Mouse (Mus musculus) neural tube, embryonic 15.5 days (tissue): ENCODE measurements at regions not wholly inside any gene's neighbourhood (a gene's known extent, or its start where the extent isn't known, plus 50 kb on each side); places are given as distances from the start of the nearest gene placed in this dataset.

Experiments used
- ATAC-seq: fragments of 200-750 bp; cut with Nextera tagmentation; 2 replicates; pipeline ENCODE4 v1.8.0; 2017; ENCODE audit warnings: mild to moderate bottlenecking, moderate TSS enrichment, moderate library complexity; ENCODE audit not compliant: low FRiP score
- H3K27ac ChIP-seq: fragments of 300-500 bp; sonication (generic); replicated peaks from 2 replicates; pipeline ENCODE4 v1.5.1; 2015; ENCODE audit warnings: mild to moderate bottlenecking, inconsistent platforms
- H3K27me3 ChIP-seq: fragments of 300-500 bp; sonication (generic); replicated peaks from 2 replicates; pipeline ENCODE4 v1.6.1; 2015; ENCODE audit warnings: inconsistent platforms
- H3K36me3 ChIP-seq: fragments of 300-500 bp; sonication (generic); 2 replicates; pipeline ENCODE4 v1.6.1; 2015; ENCODE audit warnings: inconsistent platforms
- H3K4me1 ChIP-seq: fragments of 300-500 bp; sonication (generic); 2 replicates; pipeline ENCODE4 v1.6.1; 2015; ENCODE audit warnings: inconsistent platforms
- H3K4me2 ChIP-seq: fragments of 300-500 bp; sonication (generic); 2 replicates; pipeline ENCODE4 v1.6.1; 2015; ENCODE audit warnings: inconsistent platforms, mild to moderate bottlenecking, moderate library complexity
- H3K4me3 ChIP-seq: fragments of 300-500 bp; sonication (generic); replicated peaks from 2 replicates; pipeline ENCODE4 v1.5.1; 2015; ENCODE audit warnings: mild to moderate bottlenecking, inconsistent platforms
- H3K9ac ChIP-seq: fragments of 300-500 bp; sonication (generic); replicated peaks from 2 replicates; pipeline ENCODE4 v1.6.1; 2015; ENCODE audit warnings: mild to moderate bottlenecking, inconsistent platforms
- H3K9me3 ChIP-seq: fragments of 300-500 bp; sonication (generic); replicated peaks from 2 replicates; pipeline ENCODE4 v1.6.1; 2016; ENCODE audit warnings: inconsistent platforms
- WGBS: fragments of 180-500 bp; shearing (Covaris S2); methylation state at CpG from one replicate; pipeline ENCODE4 v1.1.7; 2015; ENCODE audit warnings: mixed read lengths; 5-methylcytosine and 5-hydroxymethylcytosine counted together

- Histone ChIP-seq H3K36me3 (no peaks in the 10 kb centered on the region), H3K4me1 (no peaks in the 10 kb centered on the region), H3K27ac (no peak overlapping the region), H3K27me3 (no peaks in the 10 kb centered on the region; the same call in 1 of the 2 replicates), H3K4me3 (no peak overlapping the region), H3K9ac (no peak overlapping the region), H3K9me3 (no peaks in the 10 kb centered on the region), H3K4me2 (no peak overlapping the region)
- ATAC-seq = no peak
- 75% methylated on average over 10 of the region's 10 CpGs for WGBS
Observed at GRCm38 (mm10) chr13:53730259-53730902, 257.5 kb upstream of the Msx2 start.

GRCm38 (mm10) chr13:53729848-53730247 is 257.0 kb upstream of the Msx2 start:
- WGBS = 95% methylated on average over 7 of the region's 7 CpGs
- H3K9ac ChIP-seq = no peak overlapping the region
- ATAC-seq = no peak

DNA sequence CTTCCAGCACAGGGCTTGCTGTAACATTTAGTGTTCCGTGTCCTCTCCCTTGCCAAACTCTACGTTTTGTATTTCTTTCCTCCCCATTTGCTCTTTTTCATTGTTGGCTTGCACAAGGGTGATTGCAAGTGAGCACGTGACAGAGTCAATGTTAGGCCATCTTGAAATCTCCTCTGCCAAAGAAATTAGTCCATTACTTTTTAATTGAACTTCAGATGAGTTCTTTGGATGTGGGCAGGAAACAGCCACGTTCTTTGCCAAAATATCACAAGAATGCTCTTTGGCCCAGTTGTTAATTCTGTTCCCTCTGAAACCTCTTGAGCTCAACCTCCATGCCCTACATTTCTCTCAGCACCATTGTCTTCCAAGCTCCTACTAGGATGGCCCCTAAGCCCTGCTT is 253.2 kb upstream of the Msx2 start:
- no peak overlapping the region for H3K27ac ChIP-seq
- 84% methylated on average over 4 of the region's 4 CpGs for WGBS
- H3K9ac ChIP-seq = no peak overlapping the region

More at GRCm38 (mm10) chr13:53729848-53730247, 257.0 kb upstream of the Msx2 start:
- H3K9me3 ChIP-seq = no peaks in the 10 kb centered on the region
- H3K27me3 ChIP-seq = no peaks in the 10 kb centered on the region; the same call in 1 of the 2 replicates
- no peaks in the 10 kb centered on the region for H3K4me1 ChIP-seq
- H3K36me3 ChIP-seq = no peaks in the 10 kb centered on the region
- no peak overlapping the region for H3K4me2 ChIP-seq
- H3K27ac ChIP-seq = no peak overlapping the region
- H3K4me3 ChIP-seq = no peak overlapping the region

GRCm38 (mm10) chr13:53722881-53723280 is 250.0 kb upstream of the Msx2 start:
- Histone ChIP-seq H3K4me3 (no peak overlapping the region), H3K9me3 (no peaks in the 10 kb centered on the region)
- 45% methylated on average over 6 of the region's 6 CpGs for WGBS

More for the DNA sequence above, 253.2 kb upstream of the Msx2 start:
- Histone ChIP-seq H3K27me3 (no peaks in the 10 kb centered on the region), H3K4me2 (no peak overlapping the region), H3K4me1 (no peaks in the 10 kb centered on the region), H3K36me3 (no peaks in the 10 kb centered on the region), H3K4me3 (no peak overlapping the region), H3K9me3 (no peaks in the 10 kb centered on the region)
- no peak for ATAC-seq

DNA sequence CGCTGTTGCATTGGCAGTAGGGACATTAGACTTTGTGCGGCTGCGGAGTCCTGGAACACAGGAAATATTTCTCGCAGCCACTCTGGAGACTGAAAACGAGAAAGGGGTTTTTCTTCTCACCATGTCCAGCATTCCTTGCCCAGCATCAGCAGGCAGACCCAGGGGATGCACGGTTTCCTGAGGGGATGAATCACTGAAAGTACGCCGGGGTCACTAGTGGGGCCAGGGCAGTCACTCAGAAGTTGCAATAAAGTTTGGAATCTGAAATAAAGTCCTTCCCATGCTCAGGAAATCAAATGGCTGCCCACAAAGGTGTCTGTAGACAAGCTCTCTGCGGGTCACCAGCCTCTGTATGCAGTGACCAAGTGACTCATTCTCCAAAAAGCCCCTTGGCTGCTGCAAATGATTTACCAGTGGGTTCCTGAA is 248.2 kb upstream of the Msx2 start:
- Histone ChIP-seq H3K9me3 (no peaks in the 10 kb centered on the region), H3K27ac (no peak overlapping the region), H3K4me2 (no peak overlapping the region), H3K27me3 (no peaks in the 10 kb centered on the region), H3K9ac (no peak overlapping the region), H3K4me1 (no peaks in the 10 kb centered on the region), H3K36me3 (no peaks in the 10 kb centered on the region), H3K4me3 (no peak overlapping the region)
- WGBS = 67% methylated on average over 9 of the region's 9 CpGs
- no peak for ATAC-seq

More at GRCm38 (mm10) chr13:53722881-53723280, 250.0 kb upstream of the Msx2 start:
- H3K27me3 ChIP-seq = no peaks in the 10 kb centered on the region
- H3K4me2 ChIP-seq = no peak overlapping the region
- H3K27ac ChIP-seq = no peak overlapping the region
- no peaks in the 10 kb centered on the region for H3K4me1 ChIP-seq
- ATAC-seq = no peak
- H3K9ac ChIP-seq = no peak overlapping the region
- no peaks in the 10 kb centered on the region for H3K36me3 ChIP-seq

DNA sequence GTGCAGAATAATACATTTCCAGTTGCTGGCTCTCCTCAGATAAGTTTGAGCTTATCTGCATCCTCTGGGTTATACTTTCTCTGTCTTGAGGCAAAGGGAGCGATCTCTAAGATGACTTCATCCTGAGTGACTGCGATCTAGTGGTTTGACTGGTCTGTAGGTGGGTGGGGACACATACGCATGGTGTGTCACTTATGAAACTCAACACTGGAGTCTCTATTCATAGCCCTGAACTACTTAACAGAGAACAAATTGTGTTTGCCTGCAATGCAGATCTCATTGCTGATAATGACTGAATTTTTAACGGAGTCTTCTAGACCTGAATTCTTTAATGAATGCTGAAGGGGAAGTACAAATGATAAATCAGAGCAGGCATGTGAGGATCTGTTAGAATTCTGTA is 244.7 kb upstream of the Msx2 start:
- no peaks in the 10 kb centered on the region for H3K36me3 ChIP-seq
- H3K4me2 ChIP-seq = no peak overlapping the region
- no peak for ATAC-seq
- H3K4me3 ChIP-seq = no peak overlapping the region
- no peaks in the 10 kb centered on the region for H3K9me3 ChIP-seq
- WGBS = 90% methylated on average over 4 of the region's 4 CpGs
- no peaks in the 10 kb centered on the region for H3K4me1 ChIP-seq
- no peak overlapping the region for H3K27ac ChIP-seq
- no peaks in the 10 kb centered on the region for H3K27me3 ChIP-seq
- H3K9ac ChIP-seq = no peak overlapping the region

DNA sequence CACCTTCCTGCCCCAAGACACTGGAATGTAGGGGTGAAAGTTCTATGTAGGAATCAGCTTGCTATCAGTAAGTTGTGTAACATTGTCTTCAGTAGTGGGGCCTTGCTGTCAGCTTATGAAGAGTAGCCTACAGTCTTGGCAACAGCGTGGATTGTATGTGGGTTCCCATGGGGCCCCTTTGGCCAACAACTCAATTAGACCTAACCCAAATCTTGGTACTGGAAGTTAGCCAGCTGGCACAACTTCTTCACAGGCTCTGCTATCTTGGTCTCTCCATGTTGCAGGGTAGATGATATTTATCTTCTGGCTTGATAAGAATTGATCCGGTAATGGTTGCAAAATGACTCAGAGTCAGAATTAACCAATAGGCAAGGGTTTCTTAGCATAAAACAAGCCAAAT is 244.2 kb upstream of the Msx2 start:
- Histone ChIP-seq H3K4me2 (no peak overlapping the region), H3K27ac (no peak overlapping the region), H3K36me3 (no peaks in the 10 kb centered on the region), H3K4me1 (no peaks in the 10 kb centered on the region), H3K27me3 (no peaks in the 10 kb centered on the region), H3K9ac (no peak overlapping the region), H3K4me3 (no peak overlapping the region), H3K9me3 (no peaks in the 10 kb centered on the region)
- 77% methylated on average over 2 of the region's 2 CpGs for WGBS
- ATAC-seq = no peak

DNA sequence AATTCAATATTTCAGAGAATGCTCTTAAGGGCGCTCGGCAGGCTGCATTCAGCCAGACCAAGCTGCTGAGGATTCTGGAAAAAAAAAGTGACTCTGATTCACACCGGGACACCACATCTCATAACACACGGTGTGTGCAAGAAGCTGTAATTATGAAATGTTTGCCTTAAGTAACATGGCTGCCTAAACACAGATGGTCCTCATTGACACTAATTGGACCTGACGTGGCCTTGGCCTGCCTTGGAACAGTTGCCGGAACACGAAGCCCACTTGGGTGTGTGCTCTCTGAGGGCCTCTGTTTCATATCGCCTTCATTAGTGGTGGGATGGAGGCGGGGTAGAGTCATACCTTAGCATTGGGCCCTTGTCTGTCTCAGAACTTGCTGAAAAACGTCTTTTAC is 236.2 kb upstream of the Msx2 start:
- no peak overlapping the region for H3K9ac ChIP-seq
- no peak overlapping the region for H3K4me2 ChIP-seq
- no peak for ATAC-seq
- no peaks in the 10 kb centered on the region for H3K4me1 ChIP-seq
- H3K9me3 ChIP-seq = no peaks in the 10 kb centered on the region
- no peak overlapping the region for H3K4me3 ChIP-seq
- H3K27ac ChIP-seq = no peak overlapping the region
- H3K27me3 ChIP-seq = no peaks in the 10 kb centered on the region
- no peaks in the 10 kb centered on the region for H3K36me3 ChIP-seq
- WGBS = 86% methylated on average over 10 of the region's 10 CpGs

DNA sequence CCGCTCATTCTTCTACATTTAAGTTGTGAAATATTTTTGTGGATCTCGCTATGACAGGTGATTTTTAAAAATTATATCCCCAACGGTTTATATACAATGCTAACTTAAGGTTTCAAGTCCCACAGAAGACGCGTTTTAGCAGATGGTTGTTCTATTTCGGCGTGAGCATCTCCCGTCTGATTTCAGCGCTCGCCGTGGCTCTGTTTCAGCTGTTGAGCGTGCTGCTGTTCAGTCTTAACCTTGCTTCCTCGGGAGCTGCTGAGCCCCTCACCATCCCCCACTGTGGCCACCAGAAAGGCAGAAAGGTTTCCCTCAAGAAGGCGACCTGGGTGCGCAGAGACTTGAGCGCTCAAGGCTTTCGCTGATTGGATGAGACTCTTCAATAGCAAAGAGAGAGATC is 234.7 kb upstream of the Msx2 start:
- 88% methylated on average over 17 of the region's 17 CpGs for WGBS
- H3K4me2 ChIP-seq = no peak overlapping the region
- no peak for ATAC-seq

DNA sequence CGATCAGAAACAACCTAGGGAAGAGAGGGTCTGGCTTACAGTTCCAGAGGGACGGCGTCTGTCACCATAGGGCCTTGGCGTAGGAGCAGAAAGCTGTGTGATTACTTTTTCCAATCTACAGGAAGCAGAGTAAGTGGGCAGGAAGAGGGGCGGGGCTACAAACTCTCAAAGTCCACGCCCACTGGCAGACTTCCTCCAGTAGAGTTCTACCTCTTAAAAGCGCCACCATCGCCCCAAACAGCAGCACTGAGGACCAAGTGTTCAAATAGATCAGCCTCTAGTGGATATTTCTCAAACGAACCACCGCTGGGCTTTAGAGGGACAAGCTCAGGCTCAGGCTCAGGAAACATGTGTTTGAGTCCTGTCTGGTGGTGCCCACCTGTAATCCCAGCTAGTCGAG is 231.2 kb upstream of the Msx2 start:
- no peak for ATAC-seq
- no peak overlapping the region for H3K4me3 ChIP-seq
- no peaks in the 10 kb centered on the region for H3K4me1 ChIP-seq
- WGBS = 93% methylated on average over 11 of the region's 11 CpGs
- no peaks in the 10 kb centered on the region for H3K9me3 ChIP-seq
- H3K4me2 ChIP-seq = no peak overlapping the region
- no peak overlapping the region for H3K27ac ChIP-seq
- no peaks in the 10 kb centered on the region for H3K36me3 ChIP-seq
- no peaks in the 10 kb centered on the region for H3K27me3 ChIP-seq
- no peak overlapping the region for H3K9ac ChIP-seq

More for the DNA sequence above, 234.7 kb upstream of the Msx2 start:
- Histone ChIP-seq H3K4me1 (no peaks in the 10 kb centered on the region), H3K4me3 (no peak overlapping the region), H3K27ac (no peak overlapping the region), H3K9ac (no peak overlapping the region), H3K36me3 (no peaks in the 10 kb centered on the region), H3K27me3 (no peaks in the 10 kb centered on the region), H3K9me3 (no peaks in the 10 kb centered on the region)

GRCm38 (mm10) chr13:53700236-53700635 is 227.4 kb upstream of the Msx2 start:
- Histone ChIP-seq H3K27ac (no peak overlapping the region), H3K9me3 (no peaks in the 10 kb centered on the region), H3K36me3 (no peaks in the 10 kb centered on the region), H3K4me2 (no peak overlapping the region), H3K4me3 (no peak overlapping the region), H3K4me1 (peaks cover 8% of the 10 kb centered on the region), H3K27me3 (0 out of 2 replicates have a peak, but pooled peaks cover 2% of the 10 kb centered on the region), H3K9ac (no peak overlapping the region)
- no peak for ATAC-seq
- 19% methylated on average over 3 of the region's 3 CpGs for WGBS

DNA sequence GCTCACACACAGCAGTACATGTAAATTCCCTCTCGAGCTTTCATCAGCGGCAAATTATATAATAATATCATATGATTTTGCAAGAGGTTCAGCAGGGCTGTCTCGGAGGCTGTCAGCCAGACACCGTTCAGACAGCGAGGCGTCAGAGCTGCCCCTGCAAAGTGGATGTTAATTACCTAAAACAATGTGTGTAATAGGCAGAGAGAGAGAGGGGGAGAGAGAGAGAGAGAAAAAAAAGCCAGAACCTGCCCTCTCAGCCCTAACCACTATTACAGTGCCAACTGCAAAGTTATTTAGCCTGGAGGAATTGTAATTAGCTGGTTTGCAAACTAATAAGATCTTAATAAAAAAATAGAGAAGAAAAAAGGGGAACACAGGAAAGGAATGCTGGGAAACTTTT is 225.1 kb upstream of the Msx2 start:
- no peak overlapping the region for H3K4me2 ChIP-seq
- WGBS = 33% methylated on average over 6 of the region's 6 CpGs
- ATAC-seq = peak; percentile 50; the same call in 1 of the 2 replicates

More for the DNA sequence above, 225.1 kb upstream of the Msx2 start:
- H3K27ac ChIP-seq = no peak overlapping the region
- no peak overlapping the region for H3K4me3 ChIP-seq
- 0 out of 2 replicates have a peak, but pooled peaks cover 2% of the 10 kb centered on the region for H3K27me3 ChIP-seq
- H3K9ac ChIP-seq = no peak overlapping the region
- no peaks in the 10 kb centered on the region for H3K9me3 ChIP-seq
- H3K36me3 ChIP-seq = no peaks in the 10 kb centered on the region
- H3K4me1 ChIP-seq = peaks cover 8% of the 10 kb centered on the region
